Mouse (Mus musculus): ENCODE data around the gene Patj. TPM values are rescaled to one million over a fixed set of nuclear protein-coding genes. Genes with fewer than 3 reads are reported as not detected.
A peak's percentile ranks its signal among the peaks of the same experiment; 100 is the strongest.
"Not testable (repeated sequence)": the region's sequence is repeated elsewhere in the genome, so short reads cannot be mapped to it uniquely, and the experiment has no call there.

Patj gene
- total RNA-seq, 2 experiments from 2014 or later: 6.6 to 7.7 TPM

- DNase-seq: no peak
Observed at GRCm38 (mm10) chr4:98659032-98659431, 263.4 kb downstream of the Patj start.

GRCm38 (mm10) chr4:98660534-98660933 lies 264.9 kb downstream of the Patj start:
- DNase-seq: no peak

GRCm38 (mm10) chr4:98665884-98666283 lies 270.3 kb downstream of the Patj start:
- no peak for DNase-seq

- no peak for DNase-seq
Observed at GRCm38 (mm10) chr4:98666451-98666850, 270.9 kb downstream of the Patj start.

GRCm38 (mm10) chr4:98667009-98667408 lies 271.4 kb downstream of the Patj start:
- DNase-seq: no peak

- DNase-seq: no peak
Observed at GRCm38 (mm10) chr4:98677506-98677905, 281.9 kb downstream of the Patj start.

GRCm38 (mm10) chr4:98686678-98687267 lies 291.2 kb downstream of the Patj start:
- no peak for DNase-seq

GRCm38 (mm10) chr4:98688116-98688515 lies 292.5 kb downstream of the Patj start:
- no peak for DNase-seq

- no peak for DNase-seq
Observed at GRCm38 (mm10) chr4:98688520-98688919, 292.9 kb downstream of the Patj start.

GRCm38 (mm10) chr4:98689988-98690387 lies 294.4 kb downstream of the Patj start:
- no peak for DNase-seq

GRCm38 (mm10) chr4:98693465-98694185 lies 298.0 kb downstream of the Patj start:
- peak; percentile 7 for DNase-seq

GRCm38 (mm10) chr4:98697932-98698331 lies 302.3 kb downstream of the Patj start:
- no peak for DNase-seq

GRCm38 (mm10) chr4:98698921-98699320 lies 303.3 kb downstream of the Patj start:
- no peak for DNase-seq

GRCm38 (mm10) chr4:98700156-98700555 lies 304.6 kb downstream of the Patj start:
- DNase-seq: peak; percentile 12

GRCm38 (mm10) chr4:98702201-98702894 lies 306.8 kb downstream of the Patj start:
- peak; percentile 82 for DNase-seq

GRCm38 (mm10) chr4:98710891-98711290 lies 315.3 kb downstream of the Patj start:
- no peak for DNase-seq

- no peak for DNase-seq
Observed at GRCm38 (mm10) chr4:98717735-98718546, 322.4 kb downstream of the Patj start.

- no peak for DNase-seq
Observed at GRCm38 (mm10) chr4:98718547-98718917, 322.9 kb downstream of the Patj start.

GRCm38 (mm10) chr4:98722454-98722853 lies 326.9 kb downstream of the Patj start:
- peak; percentile 78 for DNase-seq

- not testable (repeated sequence) for DNase-seq
Observed at GRCm38 (mm10) chr4:98724682-98725081, 329.1 kb downstream of the Patj start.

GRCm38 (mm10) chr4:98725439-98725838 lies 329.9 kb downstream of the Patj start:
- DNase-seq: no peak

GRCm38 (mm10) chr4:98726590-98727237 lies 331.1 kb downstream of the Patj start, which contains the start of gene L1td1:
L1td1 (plus strand) TSS chr4:98726734.
- DNase-seq: peak; percentile 5

Data from adrenal gland, postnatal 10 days (tissue).